Mouse (Mus musculus): ENCODE data around the gene Dlg2. TPM values are rescaled to one million over a fixed set of nuclear protein-coding genes. Genes with fewer than 3 reads are reported as not detected.

Dlg2 gene
- 4.1 and 5.3 TPM in 2 replicates for polyA plus RNA-seq (2015; fragmentation: Nextera tagmentation; extraction: Ambion mirVana)

GRCm38 (mm10) chr7:90476313-90477245 is at the start of gene Dlg2:
Dlg2 (plus strand) TSS chr7:90476672.
- peak within 1 kb of the TSS; percentile 71 for H3K27ac ChIP-seq
- no peak for ATAC-seq (ENCODE audit: insufficient read depth, low FRiP score, low read depth)
- WGBS, result under 1% methylated on average over 32 of the region's 32 CpGs

DNA sequence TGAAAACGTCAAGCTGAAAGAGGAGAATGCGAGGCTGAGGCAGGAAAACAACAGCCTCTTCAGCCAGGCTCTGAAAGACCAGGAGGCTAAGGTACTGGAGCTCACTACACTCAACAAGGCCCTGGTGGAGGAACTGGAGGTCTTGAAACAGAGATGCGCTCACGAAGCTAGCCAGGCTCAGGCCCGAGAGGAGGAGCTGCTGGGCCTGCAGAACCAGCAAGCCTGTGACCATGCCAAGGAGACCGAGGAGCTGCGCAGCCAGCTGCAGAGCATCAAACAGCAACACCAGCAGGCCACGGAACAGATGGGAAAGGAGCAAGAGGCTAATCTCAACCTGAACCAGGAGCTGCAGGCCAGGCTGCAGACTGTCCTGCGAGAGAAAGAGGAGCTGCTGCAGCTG is 49.5 kb upstream of the Dlg2 start:
- no peak for ATAC-seq (ENCODE audit: insufficient read depth, low FRiP score, low read depth)
- Histone ChIP-seq H3K4me2 (peak overlapping the region; percentile 64), H3K4me3 (replicated peaks) (peak overlapping the region; percentile 41), H3K4me1 (peaks cover 8% of the 10 kb centered on the region; the same call in 1 of the 2 replicates), H3K36me3 (no peaks in the 10 kb centered on the region), H3K9me3 (no peaks in the 10 kb centered on the region), H3K9ac (no peak overlapping the region), H3K27ac (0 out of 2 replicates have a peak overlapping the region, but pooled peaks have one; percentile 31), H3K27me3 (replicated peaks) (no peaks in the 10 kb centered on the region)
- WGBS, result 42% methylated on average over 9 of the region's 9 CpGs

More at GRCm38 (mm10) chr7:90476313-90477245, at the start of gene Dlg2:
- no peaks in the 10 kb centered on the region; the same call in 1 of the 2 replicates for H3K4me1 ChIP-seq
- no peaks in the 10 kb centered on the region for H3K9me3 ChIP-seq
- H3K36me3 ChIP-seq, result no peaks in the 10 kb centered on the region
- peak within 1 kb of the TSS; percentile 59 for H3K9ac ChIP-seq
- H3K27me3 ChIP-seq (replicated peaks), result no peaks in the 10 kb centered on the region
- H3K4me3 ChIP-seq (replicated peaks), result peak within 1 kb of the TSS; percentile 69
- peak within 1 kb of the TSS; percentile 96 for H3K4me2 ChIP-seq

- H3K27me3 ChIP-seq (replicated peaks), result no peaks in the 10 kb centered on the region
- H3K27ac ChIP-seq, result no peak overlapping the region
- ATAC-seq (ENCODE audit: insufficient read depth, low FRiP score, low read depth), result no peak
- no peaks in the 10 kb centered on the region for H3K9me3 ChIP-seq
- H3K4me1 ChIP-seq, result 0 out of 2 replicates have a peak, but pooled peaks cover 1% of the 10 kb centered on the region
- H3K4me3 ChIP-seq (replicated peaks), result no peak overlapping the region
- H3K36me3 ChIP-seq, result no peaks in the 10 kb centered on the region
- no peak overlapping the region for H3K9ac ChIP-seq
- no peak overlapping the region for H3K4me2 ChIP-seq
Measured at GRCm38 (mm10) chr7:90432221-90432620, 44.3 kb upstream of the Dlg2 start.

DNA sequence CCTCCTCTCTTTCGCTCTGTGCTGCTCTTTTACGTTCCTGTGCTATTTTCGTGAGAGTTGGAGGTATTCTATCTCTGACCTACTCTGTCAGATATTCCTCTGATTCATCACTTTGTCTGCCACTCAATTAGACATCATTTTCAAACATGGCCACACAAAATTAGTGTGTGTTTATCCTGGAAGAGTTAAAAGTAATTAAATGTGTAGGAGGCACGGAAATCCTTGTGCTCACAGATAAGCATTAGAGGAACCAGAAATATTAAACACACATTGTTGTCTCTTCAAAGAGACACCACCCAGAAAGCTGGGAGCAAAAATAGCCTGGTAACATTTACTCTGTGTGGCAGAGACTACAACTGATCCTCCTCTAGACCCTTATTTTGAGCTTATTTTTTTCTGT is 36.4 kb upstream of the Dlg2 start:
- Histone ChIP-seq H3K9ac (no peak overlapping the region), H3K27ac (no peak overlapping the region), H3K4me2 (no peak overlapping the region), H3K4me1 (no peaks in the 10 kb centered on the region), H3K9me3 (no peaks in the 10 kb centered on the region), H3K36me3 (no peaks in the 10 kb centered on the region), H3K4me3 (replicated peaks) (no peak overlapping the region), H3K27me3 (replicated peaks) (no peaks in the 10 kb centered on the region)
- WGBS, result 75% methylated on average over 4 of the region's 4 CpGs
- no peak for ATAC-seq (ENCODE audit: insufficient read depth, low FRiP score, low read depth)

- Histone ChIP-seq H3K4me2 (peak overlapping the region; percentile 78), H3K27me3 (replicated peaks) (no peaks in the 10 kb centered on the region), H3K4me3 (replicated peaks) (peak overlapping the region; percentile 96), H3K4me1 (no peaks in the 10 kb centered on the region), H3K36me3 (no peaks in the 10 kb centered on the region), H3K27ac (peak overlapping the region; percentile 54; the same call in 1 of the 2 replicates), H3K9me3 (no peaks in the 10 kb centered on the region), H3K9ac (no peak overlapping the region)
- 16% methylated on average over 4 of the region's 4 CpGs for WGBS
- ATAC-seq (ENCODE audit: insufficient read depth, low FRiP score, low read depth), result no peak
Measured at GRCm38 (mm10) chr7:90442070-90442469, 34.4 kb upstream of the Dlg2 start.

GRCm38 (mm10) chr7:90442518-90443080 is 33.9 kb upstream of the Dlg2 start, which contains the start of gene Crebzf:
Crebzf (plus strand) TSS chr7:90442729.
- no peaks in the 10 kb centered on the region for H3K4me1 ChIP-seq
- H3K9ac ChIP-seq, result peak within 1 kb of the TSS; percentile 99
- no peaks in the 10 kb centered on the region for H3K9me3 ChIP-seq
- peak within 1 kb of the TSS; percentile 78 for H3K4me2 ChIP-seq
- peak within 1 kb of the TSS; percentile 98 for H3K27ac ChIP-seq
- peak within 1 kb of the TSS; percentile 96 for H3K4me3 ChIP-seq (replicated peaks)
- peak; percentile 94 for ATAC-seq (ENCODE audit: insufficient read depth, low FRiP score, low read depth)
- no peaks in the 10 kb centered on the region for H3K27me3 ChIP-seq (replicated peaks)
- H3K36me3 ChIP-seq, result no peaks in the 10 kb centered on the region
- under 1% methylated on average over 49 of the region's 54 CpGs for WGBS

DNA sequence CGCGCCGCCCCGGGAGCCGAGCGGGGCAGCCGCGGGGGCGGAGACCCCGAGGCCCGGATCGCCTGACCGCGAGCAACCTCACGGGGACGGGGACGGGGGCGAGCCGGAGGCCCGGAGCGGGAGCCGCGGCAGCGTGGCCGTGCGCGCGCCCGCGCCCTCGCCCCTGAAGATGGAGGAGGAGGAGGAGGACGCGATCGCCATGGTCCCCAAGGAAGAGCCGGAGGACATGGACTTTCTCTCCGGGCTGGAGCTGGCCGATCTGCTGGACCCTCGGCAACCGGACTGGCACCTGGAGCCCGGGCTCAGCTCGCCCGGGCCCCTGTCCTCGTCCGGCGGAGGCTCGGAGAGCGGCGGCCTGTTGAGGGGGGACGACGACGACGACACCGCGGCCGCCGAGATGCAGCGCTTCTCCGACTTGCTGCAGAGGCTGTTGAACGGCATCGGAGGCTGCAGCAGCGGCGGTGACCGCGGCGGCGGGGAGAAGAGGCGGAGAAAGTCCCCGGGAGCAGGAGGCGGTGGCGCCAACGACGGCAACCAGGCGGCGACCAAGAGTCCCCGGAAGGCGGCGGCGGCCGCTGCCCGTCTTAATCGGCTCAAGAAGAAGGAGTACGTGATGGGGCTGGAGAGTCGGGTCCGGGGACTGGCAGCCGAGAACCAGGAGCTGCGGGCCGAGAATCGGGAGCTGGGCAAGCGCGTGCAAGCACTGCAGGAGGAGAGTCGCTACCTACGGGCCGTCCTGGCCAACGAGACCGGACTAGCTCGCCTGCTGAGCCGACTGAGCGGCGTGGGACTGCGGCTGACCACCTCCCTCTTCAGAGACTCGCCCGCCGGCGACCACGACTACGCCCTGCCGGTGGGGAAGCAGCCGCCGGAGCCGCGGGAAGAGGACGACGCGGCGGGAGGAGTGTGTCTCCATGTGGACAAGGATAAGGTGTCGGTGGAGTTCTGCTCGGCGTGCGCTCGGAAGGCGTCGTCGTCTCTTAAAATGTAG is 33.1 kb upstream of the Dlg2 start:
- Histone ChIP-seq H3K36me3 (no peaks in the 10 kb centered on the region), H3K9ac (peak overlapping the region; percentile 99), H3K9me3 (no peaks in the 10 kb centered on the region), H3K27me3 (replicated peaks) (no peaks in the 10 kb centered on the region), H3K4me2 (peak overlapping the region; percentile 78), H3K4me3 (replicated peaks) (peak overlapping the region; percentile 96), H3K4me1 (no peaks in the 10 kb centered on the region), H3K27ac (peak overlapping the region; percentile 98)
- peak; percentile 57 for ATAC-seq (ENCODE audit: insufficient read depth, low FRiP score, low read depth)
- WGBS, result under 1% methylated on average over 121 of the region's 123 CpGs

- Histone ChIP-seq H3K4me3 (replicated peaks) (peak overlapping the region; percentile 96), H3K27me3 (replicated peaks) (no peaks in the 10 kb centered on the region), H3K4me1 (no peaks in the 10 kb centered on the region), H3K4me2 (peak overlapping the region; percentile 78), H3K9ac (peak overlapping the region; percentile 99), H3K9me3 (no peaks in the 10 kb centered on the region), H3K27ac (peak overlapping the region; percentile 98; the same call in 1 of the 2 replicates), H3K36me3 (0 out of 2 replicates have a peak, but pooled peaks cover 2% of the 10 kb centered on the region)
- ATAC-seq (ENCODE audit: insufficient read depth, low FRiP score, low read depth), result no peak
- WGBS, result under 1% methylated on average over 6 of the region's 6 CpGs
Measured at GRCm38 (mm10) chr7:90444206-90444605, 32.3 kb upstream of the Dlg2 start.

- Histone ChIP-seq H3K27me3 (replicated peaks) (no peaks in the 10 kb centered on the region), H3K4me2 (peak overlapping the region; percentile 82), H3K27ac (peak overlapping the region; percentile 93; the same call in 1 of the 2 replicates), H3K9me3 (no peaks in the 10 kb centered on the region), H3K9ac (peak overlapping the region; percentile 68; the same call in 1 of the 2 replicates), H3K36me3 (peaks cover 4% of the 10 kb centered on the region; the same call in 1 of the 2 replicates), H3K4me1 (peaks cover 6% of the 10 kb centered on the region; the same call in 1 of the 2 replicates), H3K4me3 (replicated peaks) (peak overlapping the region; percentile 88)
- 21% methylated on average over 7 of the region's 7 CpGs for WGBS
- ATAC-seq (ENCODE audit: insufficient read depth, low FRiP score, low read depth), result no peak
Measured at GRCm38 (mm10) chr7:90456149-90456844, 20.2 kb upstream of the Dlg2 start.

DNA sequence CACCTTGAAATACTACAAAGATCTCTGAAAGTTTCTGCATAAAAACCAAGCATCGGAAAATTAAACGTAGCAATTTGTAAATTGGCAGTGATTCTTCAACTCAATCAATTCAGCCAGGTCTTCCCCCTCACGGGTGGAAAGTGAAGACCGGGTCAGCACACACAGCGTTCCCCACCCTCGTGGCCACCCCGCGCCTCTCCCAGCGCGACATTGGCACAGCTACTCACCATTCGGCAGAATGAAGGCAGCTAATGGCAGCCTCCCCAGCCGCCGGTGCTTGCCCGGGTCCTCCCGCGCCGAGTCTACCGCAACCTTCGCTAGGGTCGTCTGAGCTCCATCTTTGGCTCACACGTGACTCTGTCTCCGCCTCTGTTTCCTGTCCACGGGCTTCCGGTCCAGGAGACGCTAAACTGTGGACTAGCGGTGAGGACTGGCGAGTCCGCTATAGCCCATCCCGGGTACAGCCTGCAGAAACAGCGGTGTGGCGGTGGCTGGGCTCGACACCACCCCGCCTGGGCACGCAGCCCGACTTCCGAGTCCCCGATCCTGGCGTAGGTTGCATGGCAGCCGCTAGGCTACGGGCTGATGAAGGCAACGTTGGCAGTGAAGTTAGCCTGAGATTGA is 19.5 kb upstream of the Dlg2 start, which contains the start of gene Tmem126a:
Tmem126a (minus strand) TSS at position 385 of the 624 bp plus-strand sequence.
- Histone ChIP-seq H3K27ac (peak within 1 kb of the TSS; percentile 93), H3K36me3 (peaks cover 3% of the 10 kb centered on the region; the same call in 1 of the 2 replicates), H3K4me2 (peak within 1 kb of the TSS; percentile 82), H3K4me3 (replicated peaks) (peak within 1 kb of the TSS; percentile 88), H3K9me3 (no peaks in the 10 kb centered on the region), H3K27me3 (replicated peaks) (no peaks in the 10 kb centered on the region), H3K9ac (peak within 1 kb of the TSS; percentile 68), H3K4me1 (peaks cover 6% of the 10 kb centered on the region; the same call in 1 of the 2 replicates)
- WGBS, result under 1% methylated on average over 41 of the region's 41 CpGs
- peak; percentile 96 for ATAC-seq (ENCODE audit: insufficient read depth, low FRiP score, low read depth)
